15 mouse cellular contexts compared by ENCODE assay signal in the genomic region with DNA sequence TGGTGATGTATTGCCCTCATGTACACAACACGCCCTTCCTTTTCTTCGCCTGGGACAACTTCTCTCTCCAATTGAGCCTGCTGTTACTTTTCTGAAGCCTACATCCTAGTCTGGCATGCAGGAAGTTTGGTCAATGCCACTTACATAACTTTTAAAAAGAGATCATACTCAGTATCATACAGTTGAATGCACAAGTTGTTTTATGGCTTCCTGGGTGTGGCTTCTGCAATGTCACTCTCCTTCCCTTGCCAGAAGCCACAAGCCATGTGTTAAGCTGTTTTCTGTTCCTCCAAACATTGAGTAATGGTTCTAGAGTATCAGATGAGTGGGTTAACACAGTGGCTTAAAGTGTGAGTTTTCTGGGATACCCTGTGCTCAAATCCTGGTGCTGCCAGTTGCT. TPM values are rescaled to one million over a fixed set of nuclear protein-coding genes. Genes with fewer than 3 reads are reported as not detected.
DNase-seq lines count a peak whose midpoint lies in the region; ATAC-seq lines count a peak whose summit lies in the region.
"Had no signal": no experiment of that assay in that cellular context is flagged by ENCODE, and none has a peak within 500 bp of the region (broad histone marks: within the 10 kb centered on the region; RNA-seq: fewer than 3 reads in every experiment).

No protein-coding gene starts in this region.

- H3K4me1 ChIP-seq in liver, embryonic 16.5 days (ENCODE audit: control insufficient read depth, low read depth, low read length): no peaks in the 10 kb centered on the region

- no peak overlapping the region for H3K4me2 ChIP-seq in liver, embryonic 16.5 days (ENCODE audit: low read depth, low read length)
- H3K4me2 ChIP-seq: heart, embryonic 13.5 days; hindbrain, embryonic 15.5 days; kidney, embryonic 15.5 days; limb, embryonic 15.5 days; midbrain, embryonic 15.5 days had no signal

- H3K9me3 ChIP-seq in liver, embryonic 16.5 days (replicated peaks; ENCODE audit: control insufficient read depth, low read length): no peaks in the 10 kb centered on the region
- H3K9me3 ChIP-seq: forebrain, embryonic 10.5 days; heart, embryonic 13.5 days; hindbrain, embryonic 15.5 days; kidney, embryonic 15.5 days; limb, embryonic 15.5 days; midbrain, embryonic 15.5 days had no signal

- no peak overlapping the region for H3K4me3 ChIP-seq in liver, embryonic 16.5 days (ENCODE audit: low read depth, low read length)
- H3K4me3 ChIP-seq: forebrain, embryonic 10.5 days; heart, embryonic 13.5 days; hindbrain, embryonic 15.5 days; kidney, embryonic 15.5 days; limb, embryonic 15.5 days; midbrain, embryonic 15.5 days had no signal

- intact Hi-C loops in heart, postnatal 10 days (cut with DNase I): no loop called here

- H3K27me3 ChIP-seq in liver, embryonic 16.5 days (ENCODE audit: control insufficient read depth, insufficient read depth, low read depth, low read length): no peaks in the 10 kb centered on the region
- H3K27me3 ChIP-seq: heart, embryonic 13.5 days; hindbrain, embryonic 15.5 days; kidney, embryonic 15.5 days; limb, embryonic 15.5 days; midbrain, embryonic 15.5 days had no signal

- ATAC-seq in liver, embryonic 16.5 days (ENCODE audit: low read depth): 0 out of 2 replicates have a peak, but pooled peaks have one; percentile 9
- ATAC-seq: midbrain, embryonic 15.5 days had no signal

- no peak overlapping the region for H3K27ac ChIP-seq in liver, embryonic 16.5 days (ENCODE audit: low read length)
- H3K27ac ChIP-seq: forebrain, embryonic 10.5 days; heart, embryonic 13.5 days; hindbrain, embryonic 15.5 days; kidney, embryonic 15.5 days; limb, embryonic 15.5 days; midbrain, embryonic 15.5 days had no signal

- peak; percentile 47 for DNase-seq in heart, adult 8-10 months (ENCODE audit: low spot score)
- DNase-seq in heart, postnatal 10 days: no peak
- DNase-seq in lung, postnatal 10 days: peak; percentile 36
- no peak for DNase-seq in lung, postnatal 4 days
- DNase-seq in skeletal muscle tissue, adult 2 months (ENCODE audit: low read depth, low spot score): peak; percentile 30
- no peak for DNase-seq in cerebellum, adult 8-10 months
- DNase-seq in adipocyte (ENCODE audit: low spot score): no peak
- DNase-seq: cerebellum, adult 9-10 months had no signal

- 23% methylated on average over 2 of the region's 2 CpGs for WGBS in liver, embryonic 16.5 days (ENCODE audit: insufficient replicate concordance)

- H3K9ac ChIP-seq in liver, embryonic 16.5 days (ENCODE audit: low read depth, low read length): no peak overlapping the region
- H3K9ac ChIP-seq: heart, embryonic 13.5 days; hindbrain, embryonic 15.5 days; kidney, embryonic 15.5 days; limb, embryonic 15.5 days; midbrain, embryonic 15.5 days had no signal

- no peaks in the 10 kb centered on the region for H3K36me3 ChIP-seq in liver, embryonic 16.5 days (ENCODE audit: control insufficient read depth, insufficient read depth)
- H3K36me3 ChIP-seq: forebrain, embryonic 10.5 days; heart, embryonic 13.5 days; hindbrain, embryonic 15.5 days; kidney, embryonic 15.5 days; limb, embryonic 15.5 days; midbrain, embryonic 15.5 days had no signal

RNA-seq across cellular contexts. Expression of gene Fam49a, which starts 58.8 kb away (rescaled TPM):
- 1 to 10 TPM; 6.3 to 8.3 (median 6.8) TPM for total RNA-seq in heart, adult 8-10 months (2022)
- total RNA-seq in heart, postnatal 10 days (2021): 10 to 100 TPM; 14.7 to 15.6 TPM
- 2.7 and 2.8 TPM in 2 replicates for polyA plus RNA-seq in liver, embryonic 16.5 days (2015; fragmentation: Nextera tagmentation; extraction: Ambion mirVana)

Comparison
In these comparisons a context has a peak if more than half of its experiments do, and no peak if none do; other contexts are left out.
1. DNase-seq: peak in heart, adult 8-10 months (single experiment), lung, postnatal 10 days (single experiment) and skeletal muscle tissue, adult 2 months (single experiment); none in heart, postnatal 10 days (0 of 2), lung, postnatal 4 days (0 of 2), cerebellum, adult 8-10 months (single experiment) and adipocyte (single experiment).